Mouse (Mus musculus): ENCODE results near the gene Actr3. TPM values are rescaled to one million over a fixed set of nuclear protein-coding genes. Genes with fewer than 3 reads are reported as not detected.

The Actr3 gene
- total RNA-seq, 1 experiment from 2014 or later: 2,533 TPM

- no peak for ATAC-seq (replicated peaks; ENCODE audit: insufficient number of reproducible peaks, low FRiP score, low TSS enrichment, poor library complexity, severe bottlenecking)
Observed at GRCm38 (mm10) chr1:125388370-125388769, 47.2 kb downstream of the Actr3 start.

GRCm38 (mm10) chr1:125386217-125386616, 49.3 kb downstream of the Actr3 start:
- no peak for ATAC-seq (replicated peaks; ENCODE audit: insufficient number of reproducible peaks, low FRiP score, low TSS enrichment, poor library complexity, severe bottlenecking)

GRCm38 (mm10) chr1:125382622-125383021, 52.9 kb downstream of the Actr3 start:
- ATAC-seq (replicated peaks; ENCODE audit: insufficient number of reproducible peaks, low FRiP score, low TSS enrichment, poor library complexity, severe bottlenecking): no peak

- no peak for ATAC-seq (replicated peaks; ENCODE audit: insufficient number of reproducible peaks, low FRiP score, low TSS enrichment, poor library complexity, severe bottlenecking)
Observed at GRCm38 (mm10) chr1:125378889-125379288, 56.6 kb downstream of the Actr3 start.

GRCm38 (mm10) chr1:125372855-125373254, 62.7 kb downstream of the Actr3 start:
- no peak for ATAC-seq (replicated peaks; ENCODE audit: insufficient number of reproducible peaks, low FRiP score, low TSS enrichment, poor library complexity, severe bottlenecking)

- peak; percentile 70 for ATAC-seq (replicated peaks; ENCODE audit: insufficient number of reproducible peaks, low FRiP score, low TSS enrichment, poor library complexity, severe bottlenecking)
Observed at GRCm38 (mm10) chr1:125370779-125371178, 64.7 kb downstream of the Actr3 start.

- ATAC-seq (replicated peaks; ENCODE audit: insufficient number of reproducible peaks, low FRiP score, low TSS enrichment, poor library complexity, severe bottlenecking): no peak
Observed at GRCm38 (mm10) chr1:125365576-125365975, 70.0 kb downstream of the Actr3 start.

GRCm38 (mm10) chr1:125351416-125352037, 84.0 kb downstream of the Actr3 start:
- ATAC-seq (replicated peaks; ENCODE audit: insufficient number of reproducible peaks, low FRiP score, low TSS enrichment, poor library complexity, severe bottlenecking): no peak

- no peak for ATAC-seq (replicated peaks; ENCODE audit: insufficient number of reproducible peaks, low FRiP score, low TSS enrichment, poor library complexity, severe bottlenecking)
Observed at GRCm38 (mm10) chr1:125350843-125351242, 84.7 kb downstream of the Actr3 start.

GRCm38 (mm10) chr1:125345854-125346253, 89.7 kb downstream of the Actr3 start:
- no peak for ATAC-seq (replicated peaks; ENCODE audit: insufficient number of reproducible peaks, low FRiP score, low TSS enrichment, poor library complexity, severe bottlenecking)

- no peak for ATAC-seq (replicated peaks; ENCODE audit: insufficient number of reproducible peaks, low FRiP score, low TSS enrichment, poor library complexity, severe bottlenecking)
Observed at GRCm38 (mm10) chr1:125345448-125345847, 90.1 kb downstream of the Actr3 start.

GRCm38 (mm10) chr1:125343105-125343504, 92.4 kb downstream of the Actr3 start:
- ATAC-seq (replicated peaks; ENCODE audit: insufficient number of reproducible peaks, low FRiP score, low TSS enrichment, poor library complexity, severe bottlenecking): no peak

Other genes with a start within 250 kb of the Actr3 start
- 6.9 to 12.6 TPM (median 9.0 TPM) in 3 replicates for gene Slc35f5, start 124.9 kb upstream of the Actr3 start, total RNA-seq (2017)
- gene Gpr39, start 241.3 kb upstream of the Actr3 start, total RNA-seq (2017): not detected in 3 replicates